Mouse (Mus musculus) ES-Bruce4 (cell line): ENCODE data around the gene Rbm15.

Experiments
- CTCF ChIP-seq: IDR thresholded peaks from one replicate; pipeline ENCODE4 v1.8.1; 2011; ENCODE audit warnings: low read depth, low read length
- EP300 ChIP-seq: IDR thresholded peaks from 2 replicates; pipeline ENCODE4 v1.6.1; 2011; ENCODE audit warnings: low read depth, low read length; ENCODE audit not compliant: insufficient read depth
- POLR2A ChIP-seq: IDR thresholded peaks from one replicate; pipeline ENCODE4 v1.8.1; 2011; ENCODE audit warnings: low read length; ENCODE audit not compliant: insufficient read depth

DNA sequence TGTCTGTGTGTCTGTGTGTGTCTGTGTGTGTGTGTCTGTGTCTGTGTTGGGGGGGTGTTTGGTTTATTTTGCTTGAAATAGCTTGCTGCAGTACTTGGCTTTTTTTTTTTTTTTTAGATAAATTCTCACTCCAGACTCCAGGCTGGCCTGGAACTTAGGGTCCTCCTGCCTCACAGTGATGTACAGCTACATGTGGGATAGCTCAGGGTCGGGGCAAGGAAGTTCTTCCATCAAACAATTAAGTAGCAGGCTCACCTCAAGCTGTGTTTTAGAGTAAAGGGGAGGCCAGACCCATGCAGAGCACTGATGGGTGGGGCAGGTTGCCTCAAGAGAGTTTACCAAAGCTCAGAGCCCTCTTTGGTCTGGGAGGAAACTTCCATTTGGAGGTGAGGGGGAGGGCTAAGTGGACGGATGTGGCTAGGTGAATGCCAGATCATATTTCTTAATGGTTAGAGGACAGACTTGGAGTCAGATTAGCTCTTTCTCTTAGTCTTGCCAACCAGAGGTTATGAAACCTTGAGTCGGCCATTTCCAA, 24.3 kb upstream of the Rbm15 start:
- TF ChIP-seq CTCF (no peak), POLR2A (no peak), EP300 (no peak)
